Mouse (Mus musculus): Measurements from ENCODE around the gene Cables2.

Cables2 gene

DNA sequence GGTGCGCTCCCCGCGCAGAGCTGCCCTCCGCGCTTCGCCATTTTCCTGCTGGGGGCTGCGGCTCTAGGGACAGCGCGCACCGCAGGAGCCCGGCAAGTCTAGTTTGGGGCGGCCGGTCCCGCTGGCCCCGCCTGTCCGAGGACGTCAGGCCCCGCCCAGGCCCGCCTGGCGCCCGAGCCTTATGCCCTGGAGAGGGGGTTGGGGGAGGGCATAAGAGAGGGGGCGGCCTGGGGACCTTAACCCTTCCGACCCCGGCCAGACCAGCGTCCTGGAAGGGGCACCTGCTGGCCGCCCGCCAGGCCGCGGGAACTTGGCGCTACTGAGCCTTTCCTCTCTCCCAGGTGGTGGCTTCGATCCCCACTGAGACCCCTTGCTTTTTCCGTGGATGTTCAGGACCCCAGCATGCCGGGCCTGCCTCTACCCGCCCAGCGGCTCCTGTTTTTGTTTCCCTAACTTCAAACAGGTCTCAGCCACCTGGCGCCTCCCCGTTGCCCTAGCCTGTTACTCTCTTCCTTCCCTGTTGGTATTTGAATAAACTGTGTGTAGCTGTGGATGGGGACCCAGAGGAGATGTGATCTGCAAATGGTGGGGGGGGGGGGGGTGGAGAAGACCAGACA, 47.4 kb downstream of the Cables2 start, which contains the start of gene Lama5:
Lama5 (minus strand) TSS at position 98 of the 617 bp plus-strand sequence.
- no peak for DNase-seq (ENCODE audit: low spot score)

DNA sequence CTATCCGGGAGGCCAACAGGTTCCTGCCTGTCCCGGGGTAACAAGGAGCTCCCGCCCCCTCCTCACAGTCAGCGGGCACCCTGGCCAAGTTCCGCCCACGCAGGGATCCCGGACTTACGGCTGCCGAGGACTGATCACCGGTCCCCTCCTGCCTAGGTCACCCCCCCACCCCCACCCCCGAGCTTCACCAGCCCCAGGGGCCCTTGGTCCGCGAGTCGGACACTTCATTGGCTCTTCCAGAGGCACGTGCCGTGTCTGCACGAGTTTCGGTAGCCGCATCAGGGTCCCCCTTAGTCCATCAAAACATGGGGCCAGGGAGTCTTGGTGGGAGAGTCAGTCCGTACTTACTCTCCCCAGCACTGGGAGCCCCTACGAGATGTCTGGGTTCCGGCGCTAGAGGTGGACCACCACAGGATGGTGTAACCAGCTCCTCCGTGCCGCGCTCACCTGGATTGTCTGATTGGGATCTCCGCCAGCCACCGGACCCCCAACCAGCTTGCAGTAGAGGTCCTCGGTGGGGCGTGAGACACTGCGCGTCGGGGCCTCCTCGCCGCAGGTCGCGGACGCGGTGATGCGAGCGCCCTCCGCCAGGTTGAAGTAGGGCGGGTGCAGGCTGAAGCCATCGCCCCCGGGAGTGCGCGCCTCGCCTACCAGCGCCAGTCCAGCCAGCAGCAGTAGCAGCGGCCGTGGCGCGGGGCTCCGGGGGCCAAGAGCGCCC, 48.1 kb downstream of the Cables2 start:
- DNase-seq (ENCODE audit: low spot score): no peak

DNA sequence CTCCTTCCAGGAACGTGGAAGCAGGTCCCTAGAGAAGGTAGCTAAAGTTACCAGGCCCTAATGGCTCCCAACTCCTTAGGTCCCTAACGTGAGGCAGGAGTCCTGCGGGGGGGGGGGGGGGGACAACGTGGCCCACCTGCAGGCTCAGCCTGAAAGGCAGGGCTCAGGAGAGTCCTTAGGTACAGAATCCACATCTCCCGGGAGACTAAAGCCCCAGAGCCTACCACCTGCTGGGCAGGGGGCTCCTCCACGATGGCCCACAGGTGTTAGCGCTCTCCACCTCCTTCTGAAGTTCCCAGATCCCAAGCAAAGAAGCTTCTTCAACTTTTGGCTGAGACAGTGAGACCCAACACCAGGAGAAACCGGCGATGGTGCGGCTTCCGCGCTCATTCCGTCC, 48.7 kb downstream of the Cables2 start:
- DNase-seq (ENCODE audit: low spot score): no peak

DNA sequence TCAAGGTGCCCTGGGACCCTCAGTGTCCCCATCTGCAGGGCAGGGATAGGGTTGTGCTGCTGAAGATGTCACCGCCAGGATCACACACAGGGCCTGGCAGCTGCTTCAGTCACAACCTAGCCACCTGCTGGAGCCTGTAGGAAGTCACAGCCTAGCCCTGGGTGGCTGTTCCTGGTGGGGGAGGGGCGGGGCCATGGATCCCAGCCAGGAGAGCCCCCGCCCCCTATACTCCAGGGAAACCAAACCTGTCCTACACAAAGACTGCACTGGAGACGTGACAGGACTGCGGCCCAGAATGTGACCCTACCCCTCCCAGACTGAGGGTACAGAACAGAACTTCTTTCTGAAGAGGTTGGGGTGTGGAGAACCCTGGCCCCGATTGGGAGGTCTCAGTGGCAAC, 51.0 kb downstream of the Cables2 start:
- no peak for DNase-seq (ENCODE audit: low spot score)

DNA sequence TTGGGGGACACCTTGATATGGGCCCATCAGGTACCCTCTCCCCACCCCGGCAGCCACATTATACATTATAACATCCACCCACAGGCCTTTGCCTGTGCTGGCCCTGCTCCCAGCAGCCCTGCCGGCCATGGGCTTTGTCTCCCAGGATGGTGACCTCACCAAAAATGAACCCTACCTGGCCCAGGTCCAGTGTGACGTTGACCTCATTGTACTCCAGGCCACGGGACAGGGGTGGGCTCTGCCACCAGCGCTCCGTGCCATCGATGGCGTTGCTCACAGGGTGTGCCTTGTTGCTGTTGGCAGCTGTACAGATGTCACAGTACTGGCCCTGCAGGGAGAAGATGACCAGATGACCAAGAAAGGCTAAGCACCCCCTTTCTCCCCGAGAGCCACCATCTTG, 52.2 kb downstream of the Cables2 start:
- no peak for DNase-seq (ENCODE audit: low spot score)

DNA sequence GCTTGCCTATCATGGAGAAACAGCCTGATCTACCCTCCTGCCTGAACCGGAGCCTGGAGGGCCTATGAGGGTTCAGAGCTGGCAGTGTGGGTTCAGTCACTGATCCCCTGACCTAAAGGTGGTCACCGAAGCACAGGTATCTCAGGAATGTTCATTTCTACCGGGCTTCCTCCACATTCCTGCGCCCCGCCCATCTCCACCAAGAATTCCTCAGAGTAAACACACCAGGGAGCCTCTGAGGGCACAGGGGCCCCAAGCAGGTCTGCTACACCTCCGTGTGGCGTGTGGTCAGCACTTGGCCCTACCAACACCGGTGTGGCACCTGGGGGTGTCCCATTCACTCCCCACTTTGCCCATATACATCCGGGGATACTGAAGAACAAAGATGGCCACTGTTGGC, 53.1 kb downstream of the Cables2 start:
- DNase-seq (ENCODE audit: low spot score): no peak

DNA sequence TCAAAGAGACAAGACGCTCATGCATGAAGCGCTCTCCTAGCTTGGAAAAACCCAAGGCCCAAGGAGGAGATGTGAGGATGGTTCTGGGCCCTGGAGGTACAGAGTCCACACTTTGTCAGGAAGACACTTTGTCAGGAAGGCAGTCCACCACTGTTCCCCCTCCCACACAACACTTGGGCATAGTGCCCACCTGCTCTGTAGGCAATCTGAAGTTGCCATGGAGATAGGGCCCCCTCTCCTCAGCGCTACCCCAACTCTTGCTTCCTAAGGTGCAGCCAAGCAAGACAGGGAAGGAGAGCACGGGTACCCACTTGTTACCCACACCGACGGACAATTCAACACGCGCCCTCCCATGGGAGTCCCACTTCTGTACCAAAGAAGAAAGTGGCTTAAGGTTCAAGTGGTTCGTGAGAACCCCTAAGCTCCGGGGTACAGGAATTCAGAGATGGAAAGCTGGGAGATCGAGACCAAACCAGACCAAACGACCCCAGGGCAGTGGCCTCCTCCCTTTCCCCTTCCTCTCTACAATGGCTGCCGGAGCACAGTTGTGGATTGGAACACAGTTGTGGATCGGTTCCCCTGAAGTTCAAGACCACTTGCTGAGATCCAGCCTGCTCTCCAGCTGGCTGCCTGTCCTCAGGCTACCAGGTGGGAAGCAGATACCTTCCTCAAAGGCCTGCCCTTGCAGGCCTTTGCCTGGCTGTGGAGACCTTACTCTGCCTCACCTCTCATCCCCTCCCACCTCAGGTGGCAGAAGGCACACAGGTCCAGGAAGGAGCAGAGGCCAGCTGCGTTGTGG, 54.0 kb downstream of the Cables2 start:
- no peak for DNase-seq (ENCODE audit: low spot score)

DNA sequence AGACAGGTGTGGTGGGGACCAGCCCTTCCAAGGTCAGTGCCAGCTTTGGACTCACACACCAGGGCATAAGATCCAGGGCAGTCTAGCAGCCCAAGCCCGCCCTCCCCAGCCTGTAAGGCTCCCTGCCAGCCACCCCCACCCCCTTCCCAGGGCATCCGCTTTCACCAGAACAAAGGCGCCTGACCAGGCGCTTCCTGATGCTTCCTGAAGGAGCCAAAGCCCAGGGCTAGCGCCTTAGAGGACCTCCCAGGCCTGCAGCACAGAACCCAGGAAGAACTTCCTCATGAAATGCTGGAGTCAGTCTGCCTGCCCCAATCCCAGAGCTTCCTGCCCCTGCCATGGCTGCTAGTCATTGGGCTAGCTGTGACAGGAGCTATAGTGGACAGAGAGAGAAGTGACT, 54.6 kb downstream of the Cables2 start:
- DNase-seq (ENCODE audit: low spot score): no peak

DNA sequence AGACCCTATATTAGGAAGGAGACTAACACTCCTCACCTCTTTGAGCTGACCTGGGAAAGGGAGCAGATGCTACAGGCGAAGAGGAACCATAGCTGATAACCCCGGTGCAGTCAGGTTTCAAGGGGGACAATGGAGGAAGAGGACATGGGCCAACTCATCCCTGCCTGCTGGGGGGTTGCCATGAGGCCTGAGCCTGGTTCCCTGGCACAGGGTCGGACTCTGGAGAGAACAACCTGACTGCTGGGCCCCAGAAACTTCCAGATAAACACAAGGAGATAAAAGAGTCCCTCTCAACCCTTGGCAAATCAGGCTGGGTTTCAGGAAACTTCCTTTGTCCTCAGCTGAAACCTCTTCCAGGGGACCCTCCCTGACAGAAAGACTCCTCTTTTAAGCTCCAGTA, 55.1 kb downstream of the Cables2 start:
- DNase-seq (ENCODE audit: low spot score): no peak

DNA sequence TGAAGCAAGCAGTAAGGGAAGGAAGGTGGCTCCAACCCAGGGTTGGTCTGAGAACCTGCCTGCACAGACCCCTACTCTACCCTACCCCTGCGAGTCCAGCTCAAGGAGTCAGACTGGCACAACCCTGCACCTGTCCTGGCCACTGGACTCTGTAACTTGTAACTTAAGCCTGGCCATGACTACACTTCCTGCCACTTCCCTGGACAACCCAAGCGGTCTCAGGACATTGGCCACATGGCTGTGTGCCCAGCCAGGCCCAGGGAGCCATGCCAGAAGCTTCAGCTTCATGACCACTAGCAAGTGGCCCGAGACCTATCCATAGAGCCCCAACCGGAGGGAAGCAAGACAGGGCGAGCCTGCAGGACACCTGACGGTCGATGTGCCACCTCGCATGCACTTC, 55.7 kb downstream of the Cables2 start:
- peak; percentile 41 for DNase-seq (ENCODE audit: low spot score)

DNA sequence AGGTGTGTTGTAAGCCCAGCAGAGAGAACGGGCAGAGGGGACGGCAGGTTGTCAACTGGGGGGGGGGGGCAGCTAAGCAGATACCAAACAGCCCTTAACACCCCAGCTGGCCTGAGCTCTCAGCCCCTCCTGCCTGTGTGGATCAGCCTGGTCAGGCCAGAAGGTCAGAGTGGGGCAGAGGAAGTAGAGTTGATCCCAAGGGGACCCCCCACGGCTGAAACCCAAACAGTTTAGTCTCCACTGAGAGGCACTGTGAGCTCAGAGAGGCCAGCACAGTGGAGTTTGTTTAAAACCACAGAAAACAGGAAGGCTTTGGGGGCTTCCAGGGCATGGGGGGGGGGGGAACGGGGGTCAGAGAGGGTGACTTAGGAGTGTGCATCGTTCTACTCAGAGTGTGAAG, 56.4 kb downstream of the Cables2 start:
- no peak for DNase-seq (ENCODE audit: low spot score)

DNA sequence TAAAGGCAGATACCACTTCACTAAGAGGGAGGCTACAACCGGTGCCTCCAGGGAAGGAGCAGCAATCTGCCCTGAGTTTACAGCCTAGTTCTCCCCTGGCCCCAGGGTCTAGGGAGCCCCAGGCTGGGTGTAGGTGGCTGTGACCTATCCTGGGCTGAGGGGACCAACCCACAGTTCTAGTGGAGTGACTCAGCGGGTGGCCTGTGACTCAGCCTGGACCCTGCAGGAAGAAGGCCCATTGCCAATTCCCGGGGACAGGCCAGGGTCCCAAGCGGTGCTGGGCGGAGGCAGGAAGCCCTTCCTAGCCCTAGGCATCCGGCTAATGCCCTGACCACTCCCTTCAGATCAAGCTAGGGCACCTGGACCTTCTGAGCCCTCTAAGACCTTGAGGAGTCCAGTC, 57.3 kb downstream of the Cables2 start:
- DNase-seq (ENCODE audit: low spot score): no peak

DNA sequence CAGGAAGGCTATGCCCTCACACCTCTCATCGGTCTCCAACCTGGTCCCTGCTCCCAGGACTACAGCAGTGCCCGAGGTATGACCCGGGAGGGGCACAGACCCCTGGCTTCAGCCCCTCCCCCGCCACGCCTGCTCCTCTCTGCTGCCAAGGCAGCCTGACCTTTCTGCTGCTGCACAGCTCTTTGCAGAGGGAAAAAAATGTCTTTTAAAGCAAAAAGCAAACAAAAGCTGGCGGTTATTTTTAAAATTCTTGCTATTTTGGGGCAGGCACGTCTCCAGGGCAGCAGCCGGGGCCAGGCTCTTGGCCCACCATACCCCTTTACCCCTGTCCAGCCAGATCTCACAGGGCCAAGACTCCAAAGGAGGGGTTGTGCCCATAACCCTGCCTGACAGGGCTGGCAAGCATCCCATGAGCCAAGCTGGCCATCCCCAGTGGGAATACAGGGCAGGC, 58.3 kb downstream of the Cables2 start:
- DNase-seq (ENCODE audit: low spot score): no peak

DNA sequence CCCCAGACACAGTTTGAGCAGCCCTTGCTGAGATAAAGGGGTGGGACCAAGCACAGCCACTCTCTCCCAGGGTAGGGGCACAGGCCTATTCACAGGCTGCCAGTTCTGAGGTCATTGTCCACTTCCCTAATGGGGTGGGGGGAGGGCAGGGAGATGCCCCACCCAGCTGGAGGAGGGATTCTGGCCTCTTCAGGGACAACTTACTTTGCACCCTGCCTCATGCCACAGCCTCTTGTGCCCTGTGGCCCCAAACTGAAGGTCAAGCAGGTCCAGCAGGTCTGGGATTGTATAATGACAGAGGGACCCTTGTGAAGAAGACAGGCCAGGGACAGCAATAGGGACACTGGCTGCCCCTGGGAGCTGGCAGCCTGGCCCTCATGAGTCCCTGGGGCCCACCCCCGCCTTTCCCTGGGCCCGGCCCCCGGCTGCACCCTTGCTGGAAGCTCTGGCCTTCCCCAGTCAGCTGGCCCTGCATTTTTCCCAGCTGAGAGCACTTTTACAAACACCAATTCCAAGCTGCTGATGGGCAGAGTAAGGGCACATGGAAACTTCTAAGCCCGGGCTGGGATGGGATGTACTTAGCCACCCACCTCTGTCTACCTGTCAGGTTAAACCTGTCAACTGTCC, 58.8 kb downstream of the Cables2 start:
- no peak for DNase-seq (ENCODE audit: low spot score)

DNA sequence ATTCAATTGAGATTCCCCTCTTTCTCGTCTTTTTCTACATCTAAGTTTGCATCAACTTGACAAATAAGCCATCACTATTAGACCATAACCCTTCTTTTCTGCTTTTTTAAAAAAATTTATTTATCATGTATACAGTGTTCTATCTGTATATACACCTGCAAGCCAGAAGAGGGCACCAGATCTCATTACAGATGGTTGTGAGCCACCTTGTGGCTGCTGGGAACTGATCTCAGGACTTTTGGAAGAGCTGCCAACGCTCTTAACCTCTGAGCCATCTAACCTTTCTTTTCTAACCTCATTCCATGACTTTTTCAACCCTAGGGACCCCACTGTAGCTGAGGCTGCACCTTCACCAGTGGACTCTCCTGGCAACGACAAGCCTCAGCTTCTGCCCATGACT, 61.0 kb downstream of the Cables2 start:
- DNase-seq (ENCODE audit: low spot score): no peak

DNA sequence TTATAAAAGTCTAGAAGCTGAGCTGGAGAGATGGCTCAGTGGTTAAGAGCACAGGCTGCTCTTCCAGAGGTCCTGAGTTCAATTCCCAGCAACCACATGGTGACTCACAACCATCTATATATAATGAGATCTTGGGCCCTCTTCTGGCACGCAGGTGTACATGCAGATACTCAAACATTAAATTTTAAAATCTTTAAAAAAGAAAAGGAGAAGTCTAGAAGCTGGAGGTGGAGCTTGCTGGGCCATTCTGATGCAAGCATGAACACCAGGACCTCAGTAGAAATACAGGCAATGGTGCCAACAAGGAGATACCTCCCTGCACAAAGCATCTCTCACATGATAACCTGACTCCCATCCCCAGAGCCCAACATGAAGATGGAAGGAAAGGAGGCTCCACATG, 64.3 kb downstream of the Cables2 start:
- DNase-seq (ENCODE audit: low spot score): no peak

All from layer of hippocampus, adult 11-12 months (tissue).